Mouse (Mus musculus): ENCODE measurements at regions not wholly inside any gene's neighbourhood (a gene's known extent, or its start where the extent isn't known, plus 50 kb on each side); places are given as distances from the start of the nearest gene placed in this dataset.

DNA sequence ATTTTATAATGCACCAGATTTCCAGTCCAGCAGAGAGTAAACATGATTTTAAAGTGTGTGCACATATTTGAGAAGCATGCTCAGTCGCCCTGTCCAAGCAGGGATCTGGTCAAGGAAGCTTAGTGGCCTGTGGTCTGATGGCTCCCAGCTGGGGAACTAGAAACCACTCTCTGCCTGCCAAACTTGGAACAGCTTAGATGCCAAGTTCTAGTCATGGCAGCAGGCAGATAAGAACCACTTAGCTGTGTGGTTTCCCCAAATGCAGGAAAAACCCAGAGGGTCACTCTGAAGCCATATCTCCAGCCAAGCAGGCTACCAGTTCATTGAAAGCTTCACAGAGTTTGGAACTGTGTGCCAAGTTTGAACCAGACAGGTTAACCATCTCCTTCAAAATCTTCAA, 86.1 kb downstream of the Fam114a2 start:
- DNase-seq (ENCODE audit: low spot score in 2 of 2) = no peak

- DNase-seq (ENCODE audit: low spot score in 2 of 2) = no peak
Observed at GRCm38 (mm10) chr11:57431886-57432285, 86.5 kb downstream of the Fam114a2 start.

- DNase-seq (ENCODE audit: low spot score in 2 of 2) = peak in 1 of 2 experiments; percentile 5
Observed at GRCm38 (mm10) chr11:57426046-57426805, 92.2 kb downstream of the Fam114a2 start.

- DNase-seq (ENCODE audit: low spot score in 2 of 2) = no peak
Observed at GRCm38 (mm10) chr11:57419416-57419815, 99.0 kb downstream of the Fam114a2 start.

GRCm38 (mm10) chr11:57416011-57416410, 102.4 kb downstream of the Fam114a2 start:
- no peak for DNase-seq (ENCODE audit: low spot score in 2 of 2)

GRCm38 (mm10) chr11:57415167-57415566, 103.2 kb downstream of the Fam114a2 start:
- DNase-seq (ENCODE audit: low spot score in 2 of 2) = no peak

GRCm38 (mm10) chr11:57414697-57415096, 103.7 kb downstream of the Fam114a2 start:
- DNase-seq (ENCODE audit: low spot score in 2 of 2) = no peak

- DNase-seq (ENCODE audit: low spot score in 2 of 2) = no peak
Observed at GRCm38 (mm10) chr11:57413271-57413670, 105.1 kb downstream of the Fam114a2 start.

GRCm38 (mm10) chr11:57412766-57413165, 105.7 kb downstream of the Fam114a2 start:
- DNase-seq (ENCODE audit: low spot score in 2 of 2) = no peak

- peak in 1 of 2 experiments; percentile 2 for DNase-seq (ENCODE audit: low spot score in 2 of 2)
Observed at GRCm38 (mm10) chr11:57404172-57404571, 114.2 kb downstream of the Fam114a2 start.

DNA sequence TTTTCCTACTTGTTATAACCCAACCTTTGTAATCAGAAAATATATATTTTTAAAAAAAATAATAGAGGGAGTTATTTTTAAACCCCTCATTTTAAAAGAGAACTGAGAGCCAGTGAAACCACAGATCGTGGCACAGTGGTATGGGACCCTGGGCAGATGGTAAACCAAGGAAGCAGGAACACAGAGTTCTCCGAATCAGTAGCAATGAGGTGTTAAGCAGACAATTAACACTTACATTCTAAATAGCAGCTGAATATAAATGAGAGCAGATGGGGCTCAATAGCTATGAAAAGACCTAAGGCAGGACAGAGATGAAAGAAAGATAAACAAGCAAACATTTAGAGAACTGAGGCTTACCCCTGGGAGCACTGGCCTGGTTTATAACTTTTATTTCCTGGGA, 116.8 kb downstream of the Fam114a2 start:
- no peak for DNase-seq (ENCODE audit: low spot score in 2 of 2)

DNA sequence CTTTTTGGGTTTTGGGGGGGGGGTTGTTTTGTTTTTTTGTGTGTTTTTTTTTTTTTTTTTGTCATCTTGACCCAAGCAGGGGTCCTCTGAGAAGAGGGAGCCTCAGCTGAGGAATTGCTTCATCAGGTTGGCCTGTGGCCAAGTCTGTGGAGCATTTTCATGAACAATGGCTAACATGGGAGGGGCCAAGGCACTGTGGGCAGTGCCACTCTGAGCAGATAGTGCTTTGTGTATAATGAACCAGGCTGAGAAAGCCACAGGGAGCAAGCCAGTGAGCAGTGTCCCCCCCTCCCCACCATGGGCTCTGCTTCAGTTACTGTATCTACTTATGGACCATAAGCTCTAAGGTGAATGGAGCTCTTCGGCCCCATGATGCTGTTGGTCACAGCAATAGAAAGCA, 119.1 kb downstream of the Fam114a2 start:
- no peak for DNase-seq (ENCODE audit: low spot score in 2 of 2)

- DNase-seq (ENCODE audit: low spot score in 2 of 2) = no peak
Observed at GRCm38 (mm10) chr11:57396429-57396828, 122.0 kb downstream of the Fam114a2 start.

DNA sequence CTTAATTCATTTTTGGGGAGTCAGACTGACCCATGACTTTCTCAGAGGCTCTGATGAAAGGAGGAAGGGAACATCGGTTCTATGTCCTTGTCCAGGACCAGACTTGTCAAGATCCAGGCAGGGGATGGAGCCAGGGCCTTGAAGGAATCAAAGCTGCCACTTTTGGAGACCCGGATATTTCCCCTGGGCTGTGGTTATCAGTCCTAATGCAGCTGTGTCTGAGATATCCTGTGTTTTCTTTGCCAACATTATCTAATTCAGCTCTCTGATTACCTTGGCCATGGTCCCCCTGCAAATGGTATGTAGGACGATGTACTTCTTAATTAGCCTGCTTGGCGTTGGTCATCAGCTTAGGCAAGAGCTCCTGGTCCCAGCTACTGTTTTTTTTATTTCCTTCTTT, 127.6 kb downstream of the Fam114a2 start:
- no peak for DNase-seq (ENCODE audit: low spot score in 2 of 2)
